Mouse (Mus musculus): Measurements from ENCODE around the gene Pacsin2. TPM values are rescaled to one million over a fixed set of nuclear protein-coding genes. Genes with fewer than 3 reads are reported as not detected.

The Pacsin2 gene
- polyA plus RNA-seq, 2 experiments: 41.6 to 58.4 TPM

GRCm38 (mm10) chr15:83423589-83424384 lies 40.6 kb downstream of the Pacsin2 start:
- H3K27ac ChIP-seq (replicated peaks; ENCODE audit: low read depth, low read length): no peak overlapping the region
- H3K27me3 ChIP-seq (ENCODE audit: control insufficient read depth, insufficient read depth, low read length): no peaks in the 10 kb centered on the region
- no peaks in the 10 kb centered on the region for H3K9me3 ChIP-seq (ENCODE audit: control insufficient read depth, low read length)
- H3K36me3 ChIP-seq (ENCODE audit: control insufficient read depth, insufficient read depth, low read length): no peaks in the 10 kb centered on the region
- 0 out of 2 replicates have a peak, but pooled peaks cover 9% of the 10 kb centered on the region for H3K4me1 ChIP-seq (ENCODE audit: control insufficient read depth, insufficient read depth, low read length)
- DNase-seq (ENCODE audit: low spot score) (no peak), ATAC-seq (ENCODE audit: low FRiP score, low read depth) (no peak)
- 66% methylated on average over 5 of the region's 5 CpGs for WGBS
- H3K4me2 ChIP-seq (replicated peaks; ENCODE audit: low read depth, low read length, severe bottlenecking): no peak overlapping the region
- no peak overlapping the region for H3K9ac ChIP-seq (ENCODE audit: low read depth, low read length, severe bottlenecking)
- H3K4me3 ChIP-seq (replicated peaks; ENCODE audit: low read length): no peak overlapping the region
- no peak for TF ChIP-seq POLR2A (IDR thresholded peaks at IDR 0.05; ENCODE audit: borderline replicate concordance, extremely low read depth, insufficient read depth, insufficient read length)

GRCm38 (mm10) chr15:83422299-83422981 lies 42.0 kb downstream of the Pacsin2 start:
- H3K9ac ChIP-seq (ENCODE audit: low read depth, low read length, severe bottlenecking): no peak overlapping the region
- 87% methylated on average over 15 of the region's 15 CpGs for WGBS
- no peaks in the 10 kb centered on the region for H3K36me3 ChIP-seq (ENCODE audit: control insufficient read depth, insufficient read depth, low read length)
- H3K27ac ChIP-seq (replicated peaks; ENCODE audit: low read depth, low read length): no peak overlapping the region
- TF ChIP-seq POLR2A (IDR thresholded peaks at IDR 0.05; ENCODE audit: borderline replicate concordance, extremely low read depth, insufficient read depth, insufficient read length): no peak
- no peak for ATAC-seq (ENCODE audit: low FRiP score, low read depth)
- no peak for DNase-seq (ENCODE audit: low spot score)
- no peak overlapping the region for H3K4me3 ChIP-seq (replicated peaks; ENCODE audit: low read length)
- no peaks in the 10 kb centered on the region for H3K27me3 ChIP-seq (ENCODE audit: control insufficient read depth, insufficient read depth, low read length)
- H3K4me1 ChIP-seq (ENCODE audit: control insufficient read depth, insufficient read depth, low read length): 0 out of 2 replicates have a peak, but pooled peaks cover 9% of the 10 kb centered on the region
- no peak overlapping the region for H3K4me2 ChIP-seq (replicated peaks; ENCODE audit: low read depth, low read length, severe bottlenecking)
- H3K9me3 ChIP-seq (ENCODE audit: control insufficient read depth, low read length): no peaks in the 10 kb centered on the region

GRCm38 (mm10) chr15:83419562-83419961 lies 44.8 kb downstream of the Pacsin2 start:
- 0 out of 2 replicates have a peak, but pooled peaks cover 3% of the 10 kb centered on the region for H3K4me1 ChIP-seq (ENCODE audit: control insufficient read depth, insufficient read depth, low read length)

GRCm38 (mm10) chr15:83418685-83419084 lies 45.7 kb downstream of the Pacsin2 start:
- H3K36me3 ChIP-seq (ENCODE audit: control insufficient read depth, insufficient read depth, low read length): no peaks in the 10 kb centered on the region
- DNase-seq (ENCODE audit: low spot score): no peak
- H3K4me2 ChIP-seq (replicated peaks; ENCODE audit: low read depth, low read length, severe bottlenecking): no peak overlapping the region
- no peak for ATAC-seq (ENCODE audit: low FRiP score, low read depth)
- TF ChIP-seq POLR2A (IDR thresholded peaks at IDR 0.05; ENCODE audit: borderline replicate concordance, extremely low read depth, insufficient read depth, insufficient read length): no peak
- no peak overlapping the region for H3K9ac ChIP-seq (ENCODE audit: low read depth, low read length, severe bottlenecking)
- H3K27ac ChIP-seq (replicated peaks; ENCODE audit: low read depth, low read length): no peak overlapping the region
- no peaks in the 10 kb centered on the region for H3K4me1 ChIP-seq (ENCODE audit: control insufficient read depth, insufficient read depth, low read length)
- H3K27me3 ChIP-seq (ENCODE audit: control insufficient read depth, insufficient read depth, low read length): no peaks in the 10 kb centered on the region
- H3K9me3 ChIP-seq (ENCODE audit: control insufficient read depth, low read length): no peaks in the 10 kb centered on the region
- no peak overlapping the region for H3K4me3 ChIP-seq (replicated peaks; ENCODE audit: low read length)

More at GRCm38 (mm10) chr15:83419562-83419961, 44.8 kb downstream of the Pacsin2 start:
- Histone ChIP-seq H3K36me3 (ENCODE audit: control insufficient read depth, insufficient read depth, low read length) (no peaks in the 10 kb centered on the region), H3K4me2 (replicated peaks; ENCODE audit: low read depth, low read length, severe bottlenecking) (no peak overlapping the region), H3K9ac (ENCODE audit: low read depth, low read length, severe bottlenecking) (no peak overlapping the region), H3K27ac (replicated peaks; ENCODE audit: low read depth, low read length) (no peak overlapping the region), H3K27me3 (ENCODE audit: control insufficient read depth, insufficient read depth, low read length) (no peaks in the 10 kb centered on the region), H3K9me3 (ENCODE audit: control insufficient read depth, low read length) (no peaks in the 10 kb centered on the region), H3K4me3 (replicated peaks; ENCODE audit: low read length) (no peak overlapping the region)
- ATAC-seq (ENCODE audit: low FRiP score, low read depth) (no peak), DNase-seq (ENCODE audit: low spot score) (no peak)
- no peak for TF ChIP-seq POLR2A (IDR thresholded peaks at IDR 0.05; ENCODE audit: borderline replicate concordance, extremely low read depth, insufficient read depth, insufficient read length)
- 82% methylated on average over 2 of the region's 2 CpGs for WGBS

- ATAC-seq (ENCODE audit: low FRiP score, low read depth): no peak
- no peaks in the 10 kb centered on the region for H3K36me3 ChIP-seq (ENCODE audit: control insufficient read depth, insufficient read depth, low read length)
- no peak overlapping the region for H3K4me2 ChIP-seq (replicated peaks; ENCODE audit: low read depth, low read length, severe bottlenecking)
- no peak for DNase-seq (ENCODE audit: low spot score)
- no peak overlapping the region for H3K27ac ChIP-seq (replicated peaks; ENCODE audit: low read depth, low read length)
- no peak for TF ChIP-seq POLR2A (IDR thresholded peaks at IDR 0.05; ENCODE audit: borderline replicate concordance, extremely low read depth, insufficient read depth, insufficient read length)
- H3K27me3 ChIP-seq (ENCODE audit: control insufficient read depth, insufficient read depth, low read length): no peaks in the 10 kb centered on the region
- 92% methylated on average over 6 of the region's 6 CpGs for WGBS
- H3K4me3 ChIP-seq (replicated peaks; ENCODE audit: low read length): no peak overlapping the region
- H3K4me1 ChIP-seq (ENCODE audit: control insufficient read depth, insufficient read depth, low read length): no peaks in the 10 kb centered on the region
- H3K9ac ChIP-seq (ENCODE audit: low read depth, low read length, severe bottlenecking): no peak overlapping the region
- H3K9me3 ChIP-seq (ENCODE audit: control insufficient read depth, low read length): no peaks in the 10 kb centered on the region
Observed at GRCm38 (mm10) chr15:83417916-83418315, 46.5 kb downstream of the Pacsin2 start.
